Mouse (Mus musculus) left cerebral cortex, postnatal 4 days (tissue): Measurements from ENCODE around the gene Snx20. TPM values are rescaled to one million over a fixed set of nuclear protein-coding genes. Genes with fewer than 3 reads are reported as not detected.
"Not testable (repeated sequence)": the region's sequence is repeated elsewhere in the genome, so short reads cannot be mapped to it uniquely, and the experiment has no call there.

Experiments used
- DNase-seq: peaks from one replicate; pipeline ENCODE4 v3.0.0-alpha.2; 2022
- intact Hi-C: fragments of 180-260 bp; cut with DNase I; formaldehyde crosslinking; loops from one replicate; pipeline ENCODE4 v1.15.1; 2025
- total RNA-seq, 2 experiments: library from RNA; stranded (reverse); gene quantifications; 2 replicates each; pipeline ENCODE4 v1.2.3; 2021

Gene Snx20
- total RNA-seq, result under 1 TPM; 0.84 to 0.89 TPM

DNA sequence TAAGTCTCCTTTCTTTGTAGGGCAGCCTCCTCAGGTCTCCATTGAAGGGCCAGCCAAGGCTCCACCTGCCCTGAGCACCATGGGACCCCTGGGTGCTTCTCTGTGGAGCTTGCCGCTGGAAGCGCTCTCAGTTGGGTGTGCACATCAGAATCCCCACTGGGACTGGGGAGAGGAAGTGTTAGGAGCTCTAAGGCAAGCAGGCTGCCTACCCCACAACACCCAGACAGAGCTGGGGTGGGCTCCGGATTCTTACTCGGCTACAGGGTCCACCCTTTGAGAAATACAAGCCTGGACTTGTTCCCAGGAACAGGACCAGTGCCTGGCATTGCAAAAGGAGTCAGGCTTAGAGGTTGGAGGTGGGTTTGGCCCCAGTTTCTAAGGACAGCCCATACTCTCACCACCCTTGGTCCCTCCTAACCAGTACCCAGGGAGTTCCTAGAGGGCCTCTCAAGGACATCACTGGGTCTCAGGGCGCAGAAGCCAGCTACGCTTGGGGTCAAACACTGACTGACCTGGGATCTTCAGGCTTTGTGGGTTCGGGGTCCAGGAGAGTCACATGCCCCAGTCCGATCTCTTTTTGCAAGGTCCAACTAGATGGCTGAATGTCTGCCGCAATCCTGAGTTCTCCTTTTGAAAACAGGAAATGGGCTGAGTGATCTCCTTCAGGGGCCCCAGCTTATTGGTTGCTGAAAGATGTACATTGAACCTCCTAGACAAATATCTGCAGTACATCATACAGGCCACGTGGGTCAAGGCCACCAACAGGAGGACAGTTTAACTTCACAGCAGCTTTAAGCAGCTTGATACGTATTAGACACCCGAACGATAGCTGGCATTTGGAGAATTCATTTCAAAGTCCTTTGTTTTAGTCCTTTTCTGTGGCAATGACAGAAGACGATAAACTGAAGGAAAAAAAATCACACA lies at the start of gene Snx20:
Gene Snx20 (minus strand): TSS at position 655 of the 924 bp plus-strand sequence.
- intact Hi-C loops, result no loop called here
- DNase-seq, result no peak

GRCm38 (mm10) chr8:88683656-88684289 lies 47.8 kb upstream of the Snx20 start:
- intact Hi-C loops, result no loop called here
- DNase-seq, result peak; percentile 67

DNA sequence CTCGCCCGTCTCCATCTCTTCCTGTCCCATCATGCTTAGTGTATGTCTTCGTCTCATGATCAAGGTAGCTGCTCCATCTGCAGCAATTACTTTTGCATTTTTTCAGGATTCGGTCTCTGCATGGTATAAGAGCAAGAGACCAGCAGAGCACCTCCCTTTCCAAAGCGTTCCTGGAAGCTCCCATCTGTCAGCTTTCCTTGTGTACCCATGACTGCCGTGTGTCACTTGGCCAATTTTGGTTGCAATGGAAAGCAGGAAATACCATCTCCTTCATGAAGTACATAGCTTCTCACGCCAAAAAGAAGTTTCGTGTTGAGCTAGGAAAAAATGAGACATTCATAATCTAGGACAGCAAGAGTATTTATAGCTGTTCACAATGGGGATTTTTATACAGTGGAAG lies 45.1 kb upstream of the Snx20 start:
- intact Hi-C loops, result no loop called here
- no peak for DNase-seq

DNA sequence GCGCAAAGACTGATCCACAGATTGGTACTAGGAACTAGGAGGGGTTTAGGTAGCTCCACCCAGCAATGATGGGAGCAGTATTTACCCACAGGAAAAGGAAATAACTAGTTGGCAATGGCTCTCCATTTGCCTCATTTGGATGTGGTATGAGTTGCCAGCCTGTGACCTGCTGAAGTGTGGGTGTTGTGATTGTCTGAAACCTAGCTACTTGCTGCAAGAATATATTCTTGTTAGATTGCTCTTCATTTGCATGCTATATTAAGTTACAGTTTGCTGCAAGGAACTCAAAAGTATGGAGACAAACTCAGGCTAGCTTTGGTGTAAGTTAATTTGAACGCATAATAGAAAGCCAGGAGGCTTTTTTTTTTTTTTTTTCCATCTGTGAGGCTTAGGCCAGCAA lies 44.6 kb upstream of the Snx20 start:
- DNase-seq, result no peak
- intact Hi-C loops, result no loop called here

- intact Hi-C loops, result no loop called here
These were observed 41.1 kb upstream of the Snx20 start for GRCm38 (mm10) chr8:88677071-88677470.

GRCm38 (mm10) chr8:88675372-88676165 lies 39.6 kb upstream of the Snx20 start:
- DNase-seq, result no peak

More at GRCm38 (mm10) chr8:88677071-88677470, 41.1 kb upstream of the Snx20 start:
- no peak for DNase-seq

DNA sequence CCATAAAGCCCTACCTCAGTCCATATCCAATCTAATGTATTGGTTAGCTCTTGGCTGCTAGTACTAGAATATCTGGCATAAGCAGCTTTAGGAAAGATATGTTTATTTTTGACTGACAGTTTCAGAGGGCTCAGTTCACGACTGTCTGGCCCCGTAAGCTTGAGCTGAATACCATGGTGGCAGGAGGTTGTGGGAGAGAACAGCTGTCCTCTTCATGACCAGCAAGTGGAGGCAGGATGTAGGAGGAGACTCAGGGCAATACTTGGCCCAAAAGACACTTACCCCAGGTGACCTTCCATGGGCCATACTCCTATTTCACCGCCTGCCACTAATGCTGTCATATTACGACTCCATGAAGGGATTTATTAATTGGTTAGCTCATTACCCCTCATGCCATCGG lies 37.9 kb upstream of the Snx20 start:
- DNase-seq, result no peak
- intact Hi-C loops, result no loop called here

More at GRCm38 (mm10) chr8:88675372-88676165, 39.6 kb upstream of the Snx20 start:
- intact Hi-C loops, result no loop called here

- intact Hi-C loops, result no loop called here
- no peak for DNase-seq
These were observed 35.6 kb upstream of the Snx20 start for GRCm38 (mm10) chr8:88671575-88671974.

GRCm38 (mm10) chr8:88670782-88671181 lies 34.9 kb upstream of the Snx20 start:
- no peak for DNase-seq
- intact Hi-C loops, result no loop called here

- intact Hi-C loops, result no loop called here
These were observed 32.6 kb upstream of the Snx20 start for GRCm38 (mm10) chr8:88668400-88669086.

DNA sequence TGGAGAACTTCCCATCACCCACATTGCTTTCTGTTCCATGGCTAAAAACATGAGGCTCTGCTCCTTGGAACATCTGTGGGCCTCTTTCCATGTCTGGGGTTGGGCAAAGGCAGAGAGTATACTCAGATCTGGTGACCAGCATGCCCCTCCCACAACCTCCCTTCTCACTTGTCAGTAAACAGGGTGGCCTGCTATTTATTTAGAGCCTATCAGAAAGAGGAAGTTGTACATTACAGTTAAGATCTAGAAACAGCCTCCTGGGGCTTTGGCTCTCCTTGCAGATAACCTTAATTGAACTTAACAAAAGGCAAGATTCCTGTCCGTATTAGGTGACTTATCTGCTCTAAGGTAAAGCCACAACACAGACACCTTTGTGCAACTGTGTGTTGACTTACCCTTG lies 30.5 kb upstream of the Snx20 start:
- DNase-seq, result no peak
- intact Hi-C loops, result no loop called here

More at GRCm38 (mm10) chr8:88668400-88669086, 32.6 kb upstream of the Snx20 start:
- DNase-seq, result no peak

GRCm38 (mm10) chr8:88664947-88665346 lies 29.0 kb upstream of the Snx20 start:
- intact Hi-C loops, result no loop called here
- peak; percentile 68 for DNase-seq

DNA sequence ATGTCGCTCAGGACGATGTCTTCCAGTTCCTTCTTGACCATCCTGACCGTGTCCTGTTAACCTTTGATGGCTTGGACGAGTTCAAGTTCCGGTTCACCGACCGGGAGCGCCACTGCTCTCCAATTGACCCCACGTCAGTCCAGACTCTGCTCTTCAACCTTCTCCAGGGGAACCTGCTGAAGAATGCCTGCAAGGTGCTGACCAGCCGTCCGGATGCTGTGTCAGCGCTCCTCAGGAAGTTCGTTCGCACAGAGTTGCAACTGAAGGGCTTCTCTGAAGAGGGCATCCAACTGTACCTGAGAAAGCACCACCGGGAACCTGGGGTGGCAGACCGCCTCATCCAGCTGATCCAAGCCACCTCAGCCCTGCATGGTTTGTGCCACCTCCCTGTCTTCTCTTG lies 28.2 kb upstream of the Snx20 start:
- intact Hi-C loops, result no loop called here
- no peak for DNase-seq

- DNase-seq, result no peak
- intact Hi-C loops, result no loop called here
These were observed 26.5 kb upstream of the Snx20 start for GRCm38 (mm10) chr8:88662401-88662821.

DNA sequence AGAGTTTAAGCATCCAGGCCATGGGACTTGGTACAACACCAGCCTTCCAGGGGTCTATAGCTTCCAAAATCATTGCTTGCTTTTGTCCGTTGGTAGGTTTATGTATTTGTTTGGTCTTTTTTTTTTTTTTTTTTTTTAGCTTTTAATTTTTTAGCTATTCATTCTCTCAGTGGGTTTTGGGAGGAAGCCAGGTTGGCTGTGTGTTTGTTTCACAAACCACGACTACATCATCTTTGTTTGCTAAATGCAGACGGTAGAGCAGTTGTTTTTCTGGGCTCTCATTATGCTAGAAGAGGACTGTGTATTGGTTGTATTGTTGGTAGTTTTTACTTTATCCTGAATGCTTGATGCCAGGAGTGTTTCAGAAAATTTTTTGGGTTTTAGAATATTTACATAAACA lies 23.9 kb upstream of the Snx20 start:
- intact Hi-C loops, result no loop called here
- DNase-seq, result no peak

DNA sequence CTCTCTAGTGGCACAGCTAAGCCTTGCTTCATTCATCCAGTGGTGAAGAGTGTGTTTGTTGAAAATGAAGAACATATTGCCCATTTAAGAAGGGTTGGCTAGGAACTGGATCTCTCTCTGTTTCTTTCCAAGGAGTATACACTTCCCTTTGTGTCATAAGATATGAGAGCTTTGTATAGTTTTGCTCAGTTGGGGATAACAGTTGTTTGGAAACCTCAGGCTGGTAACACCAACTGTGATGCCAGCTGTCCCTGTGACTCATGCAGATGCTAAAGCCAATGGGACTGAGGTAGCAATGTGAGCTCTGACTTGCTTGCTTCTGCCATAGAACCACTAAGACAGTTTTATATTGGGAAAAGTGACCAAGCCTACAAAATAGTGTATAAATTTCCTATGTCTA lies 19.4 kb upstream of the Snx20 start:
- no peak for DNase-seq

GRCm38 (mm10) chr8:88651122-88651521 lies 15.2 kb upstream of the Snx20 start:
- intact Hi-C loops, DNase-seq: not testable (repeated sequence)

More for the DNA sequence above, 19.4 kb upstream of the Snx20 start:
- intact Hi-C loops, result no loop called here

DNA sequence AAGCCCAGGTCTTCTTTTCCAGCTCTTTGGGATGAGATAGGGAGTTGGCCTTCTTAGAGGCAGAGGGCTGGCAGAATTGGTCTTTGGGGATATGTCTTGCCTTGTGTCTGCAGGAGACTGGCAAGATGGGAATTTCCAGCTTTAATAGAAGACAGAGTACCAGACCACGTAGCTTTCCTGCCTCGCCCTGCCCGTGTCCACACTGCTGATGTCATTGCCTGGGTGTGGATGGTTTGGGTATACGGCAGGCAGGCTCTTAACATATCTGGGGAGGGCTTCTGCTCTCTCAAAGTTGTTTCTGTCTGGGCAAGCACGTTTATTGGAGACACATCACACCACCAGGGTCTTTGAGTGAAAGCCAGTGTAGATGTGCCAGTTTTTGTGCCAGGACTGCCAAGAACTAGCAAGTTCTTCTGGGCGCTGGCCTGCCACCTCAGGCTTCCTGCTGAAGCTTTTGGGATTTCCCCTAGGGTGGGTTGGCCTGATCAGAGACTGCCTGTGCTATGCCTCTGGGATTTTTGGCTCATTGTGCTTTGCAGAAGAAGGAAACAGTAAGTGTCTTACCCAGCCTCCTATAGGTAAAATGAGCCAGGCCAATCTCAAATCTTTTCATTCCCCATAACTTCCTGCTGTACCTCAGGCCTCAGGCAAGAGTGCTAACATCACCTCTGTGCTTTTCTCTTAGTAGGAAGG lies 14.2 kb upstream of the Snx20 start:
- DNase-seq, result no peak
- intact Hi-C loops, result no loop called here

- intact Hi-C loops, result no loop called here
- DNase-seq, result no peak
These were observed 12.4 kb upstream of the Snx20 start for GRCm38 (mm10) chr8:88648322-88648721.
